Mouse (Mus musculus): ENCODE data around the gene Krtap1-4. TPM values are rescaled to one million over a fixed set of nuclear protein-coding genes. Genes with fewer than 3 reads are reported as not detected.

Gene Krtap1-4
- total and polyA plus RNA-seq, 3 experiments = not detected

- Histone ChIP-seq H3K36me3 (replicated peaks) (no peaks in the 10 kb centered on the region), H3K27me3 (ENCODE audit: insufficient read depth, low read length) (no peaks in the 10 kb centered on the region), H3K4me3 (ENCODE audit: low read depth, low read length) (no peak overlapping the region), H3K4me1 (ENCODE audit: insufficient read depth, low read depth, low read length) (no peaks in the 10 kb centered on the region), H3K9me3 (replicated peaks) (peaks cover 11% of the 10 kb centered on the region)
- TF ChIP-seq GATA1 (IDR thresholded peaks at IDR 0.05; ENCODE audit: borderline replicate concordance, low read length) (no peak), GATA2 (IDR thresholded peaks at IDR 0.05; ENCODE audit: borderline replicate concordance, low read depth, low read length) (no peak), TAL1 (conservative IDR thresholded peaks at IDR 0.05; ENCODE audit: low read depth, low read length) (no peak), CTCF (IDR thresholded peaks at IDR 0.05; ENCODE audit: low read depth, low read length) (no peak), POLR2AphosphoS5 (IDR thresholded peaks at IDR 0.05; ENCODE audit: insufficient replicate concordance, low read depth, low read length) (no peak)
- DNase-seq (ENCODE audit: low spot score) = no peak
- no peak for ATAC-seq (ENCODE audit: extremely low read depth, insufficient number of reproducible peaks, low FRiP score, poor library complexity, severe bottlenecking)
Observed at GRCm38 (mm10) chr11:99573164-99573563, 10.3 kb downstream of the Krtap1-4 start.

DNA sequence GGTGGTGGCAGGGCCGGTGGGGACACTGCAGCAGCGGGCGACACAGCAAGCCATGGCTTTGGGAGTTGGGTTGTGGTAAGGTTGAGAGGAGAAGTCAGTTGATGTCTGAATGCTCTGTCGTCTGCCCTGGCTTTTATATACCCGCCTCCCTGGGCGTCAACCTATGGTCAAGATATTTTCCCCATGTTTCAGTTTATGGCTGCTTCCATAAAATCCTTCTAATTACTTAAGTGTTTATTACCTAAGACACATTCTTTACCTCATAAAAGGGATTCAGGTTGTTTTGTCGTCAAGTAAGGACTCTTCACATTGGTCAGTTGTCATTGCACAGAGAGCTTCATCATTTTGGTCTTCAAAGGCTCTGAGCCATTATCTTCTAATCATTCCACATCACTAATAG lies 16.9 kb downstream of the Krtap1-4 start, which contains the start of gene Krtap3-1:
Gene Krtap3-1, minus strand, starts transcription at position 101 of the 400 bp plus-strand sequence.
- ATAC-seq (ENCODE audit: extremely low read depth, insufficient number of reproducible peaks, low FRiP score, poor library complexity, severe bottlenecking) (no peak), DNase-seq (ENCODE audit: low spot score) (no peak)
- TF ChIP-seq POLR2AphosphoS5 (IDR thresholded peaks at IDR 0.05; ENCODE audit: insufficient replicate concordance, low read depth, low read length) (no peak), GATA2 (IDR thresholded peaks at IDR 0.05; ENCODE audit: borderline replicate concordance, low read depth, low read length) (no peak), TAL1 (conservative IDR thresholded peaks at IDR 0.05; ENCODE audit: low read depth, low read length) (no peak), GATA1 (IDR thresholded peaks at IDR 0.05; ENCODE audit: borderline replicate concordance, low read length) (no peak), CTCF (IDR thresholded peaks at IDR 0.05; ENCODE audit: low read depth, low read length) (no peak)
- Histone ChIP-seq H3K27me3 (ENCODE audit: insufficient read depth, low read length) (no peaks in the 10 kb centered on the region), H3K4me1 (ENCODE audit: insufficient read depth, low read depth, low read length) (no peaks in the 10 kb centered on the region), H3K36me3 (replicated peaks) (no peaks in the 10 kb centered on the region), H3K9me3 (replicated peaks) (peaks cover 12% of the 10 kb centered on the region), H3K4me3 (ENCODE audit: low read depth, low read length) (no peak within 1 kb of the TSS)

- TF ChIP-seq CTCF (IDR thresholded peaks at IDR 0.05; ENCODE audit: low read depth, low read length) = no peak
- no peak for TF ChIP-seq TAL1 (conservative IDR thresholded peaks at IDR 0.05; ENCODE audit: low read depth, low read length)
- Histone ChIP-seq H3K9me3 (replicated peaks) (peaks cover 11% of the 10 kb centered on the region), H3K36me3 (replicated peaks) (no peaks in the 10 kb centered on the region), H3K4me1 (ENCODE audit: insufficient read depth, low read depth, low read length) (no peaks in the 10 kb centered on the region), H3K4me3 (ENCODE audit: low read depth, low read length) (no peak overlapping the region), H3K27me3 (ENCODE audit: insufficient read depth, low read length) (no peaks in the 10 kb centered on the region)
- DNase-seq (ENCODE audit: low spot score) (no peak), ATAC-seq (ENCODE audit: extremely low read depth, insufficient number of reproducible peaks, low FRiP score, poor library complexity, severe bottlenecking) (no peak)
Observed at GRCm38 (mm10) chr11:99562580-99562979, 20.9 kb downstream of the Krtap1-4 start.

DNA sequence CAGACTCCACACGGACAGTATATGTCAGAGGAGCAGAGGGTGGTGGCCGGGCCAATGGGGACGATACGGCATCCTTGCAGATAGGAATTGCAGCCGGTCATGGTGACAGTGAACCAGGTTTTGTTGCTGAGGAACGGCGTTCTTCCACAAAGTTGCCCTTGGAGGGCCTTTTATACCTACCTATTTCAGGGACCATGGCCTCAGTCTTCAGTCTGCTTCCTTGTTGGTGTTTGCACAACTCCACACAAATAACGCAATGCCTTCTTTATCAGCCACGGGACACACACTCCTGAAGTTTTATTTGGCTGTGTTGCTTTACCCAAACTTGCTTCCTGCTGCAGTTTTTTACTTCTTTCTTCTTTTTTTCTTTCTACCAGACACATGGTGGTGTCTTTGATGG lies 24.1 kb downstream of the Krtap1-4 start, which contains the start of gene Gm11939:
Gene Gm11939, minus strand, starts transcription at position 101 of the 400 bp plus-strand sequence.
- ATAC-seq (ENCODE audit: extremely low read depth, insufficient number of reproducible peaks, low FRiP score, poor library complexity, severe bottlenecking) (no peak), DNase-seq (ENCODE audit: low spot score) (no peak)
- Histone ChIP-seq H3K4me3 (ENCODE audit: low read depth, low read length) (no peak within 1 kb of the TSS), H3K27me3 (ENCODE audit: insufficient read depth, low read length) (no peaks in the 10 kb centered on the region), H3K36me3 (replicated peaks) (no peaks in the 10 kb centered on the region), H3K9me3 (replicated peaks) (peaks cover 6% of the 10 kb centered on the region), H3K4me1 (ENCODE audit: insufficient read depth, low read depth, low read length) (no peaks in the 10 kb centered on the region)
- TF ChIP-seq POLR2AphosphoS5 (IDR thresholded peaks at IDR 0.05; ENCODE audit: insufficient replicate concordance, low read depth, low read length) (no peak), CTCF (IDR thresholded peaks at IDR 0.05; ENCODE audit: low read depth, low read length) (no peak), GATA2 (IDR thresholded peaks at IDR 0.05; ENCODE audit: borderline replicate concordance, low read depth, low read length) (no peak), GATA1 (IDR thresholded peaks at IDR 0.05; ENCODE audit: borderline replicate concordance, low read length) (no peak), TAL1 (conservative IDR thresholded peaks at IDR 0.05; ENCODE audit: low read depth, low read length) (no peak)

DNA sequence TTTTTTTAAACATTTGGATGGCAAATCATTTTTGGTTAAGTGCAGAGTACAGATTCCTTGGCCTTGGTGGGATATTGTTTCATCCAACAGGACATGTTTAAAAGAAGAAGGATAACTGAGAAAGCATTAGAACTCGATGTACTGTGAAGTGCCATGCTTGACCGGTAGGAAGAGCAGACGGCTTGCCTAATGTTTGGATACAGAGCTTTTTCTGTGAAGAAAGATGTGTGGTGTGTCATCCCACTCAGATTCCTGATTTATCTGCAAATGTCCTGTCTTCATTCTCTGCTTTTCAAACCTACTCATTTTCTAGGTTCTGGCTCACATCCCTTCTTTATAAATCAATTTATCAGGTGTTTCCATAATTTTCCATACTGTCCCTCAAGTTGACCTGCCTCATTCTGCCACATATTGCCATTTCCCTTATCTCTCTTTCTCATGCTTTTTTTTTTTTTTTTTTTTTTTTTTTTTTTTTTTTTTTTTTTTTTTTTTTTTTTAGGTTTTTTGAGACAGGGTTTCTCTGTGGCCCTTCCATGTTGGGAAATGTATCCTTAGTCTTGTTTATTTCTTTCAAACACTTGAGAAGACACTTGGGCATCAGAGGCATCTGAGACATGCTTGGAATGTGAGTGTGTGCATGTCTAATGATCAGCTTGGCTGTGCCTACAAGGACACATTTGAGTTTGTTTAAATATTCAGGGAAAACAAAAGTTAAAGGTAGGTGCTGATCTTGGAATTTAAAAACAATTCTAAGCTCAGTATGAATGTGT lies 25.3 kb downstream of the Krtap1-4 start:
- Histone ChIP-seq H3K27me3 (ENCODE audit: insufficient read depth, low read length) (no peaks in the 10 kb centered on the region), H3K4me1 (ENCODE audit: insufficient read depth, low read depth, low read length) (no peaks in the 10 kb centered on the region), H3K36me3 (replicated peaks) (no peaks in the 10 kb centered on the region), H3K4me3 (ENCODE audit: low read depth, low read length) (no peak overlapping the region), H3K9me3 (replicated peaks) (peaks cover 6% of the 10 kb centered on the region)
- no peak for DNase-seq (ENCODE audit: low spot score)
- no peak for ATAC-seq (ENCODE audit: extremely low read depth, insufficient number of reproducible peaks, low FRiP score, poor library complexity, severe bottlenecking)
- no peak for TF ChIP-seq TAL1 (conservative IDR thresholded peaks at IDR 0.05; ENCODE audit: low read depth, low read length)
- no peak for TF ChIP-seq GATA2 (IDR thresholded peaks at IDR 0.05; ENCODE audit: borderline replicate concordance, low read depth, low read length)
- no peak for TF ChIP-seq GATA1 (IDR thresholded peaks at IDR 0.05; ENCODE audit: borderline replicate concordance, low read length)
- TF ChIP-seq POLR2AphosphoS5 (IDR thresholded peaks at IDR 0.05; ENCODE audit: insufficient replicate concordance, low read depth, low read length) = no peak
- TF ChIP-seq CTCF (IDR thresholded peaks at IDR 0.05; ENCODE audit: low read depth, low read length) = no peak

GRCm38 (mm10) chr11:99556753-99557152 lies 26.7 kb downstream of the Krtap1-4 start, which contains the start of gene Krtap3-2:
Gene Krtap3-2, minus strand, starts transcription at chr11:99556853.
- Histone ChIP-seq H3K9me3 (replicated peaks) (peaks cover 6% of the 10 kb centered on the region), H3K27me3 (ENCODE audit: insufficient read depth, low read length) (no peaks in the 10 kb centered on the region), H3K4me3 (ENCODE audit: low read depth, low read length) (no peak within 1 kb of the TSS), H3K36me3 (replicated peaks) (no peaks in the 10 kb centered on the region), H3K4me1 (ENCODE audit: insufficient read depth, low read depth, low read length) (no peaks in the 10 kb centered on the region)
- no peak for ATAC-seq (ENCODE audit: extremely low read depth, insufficient number of reproducible peaks, low FRiP score, poor library complexity, severe bottlenecking)
- no peak for TF ChIP-seq GATA1 (IDR thresholded peaks at IDR 0.05; ENCODE audit: borderline replicate concordance, low read length)
- no peak for TF ChIP-seq GATA2 (IDR thresholded peaks at IDR 0.05; ENCODE audit: borderline replicate concordance, low read depth, low read length)
- no peak for TF ChIP-seq TAL1 (conservative IDR thresholded peaks at IDR 0.05; ENCODE audit: low read depth, low read length)
- TF ChIP-seq POLR2AphosphoS5 (IDR thresholded peaks at IDR 0.05; ENCODE audit: insufficient replicate concordance, low read depth, low read length) = no peak
- TF ChIP-seq CTCF (IDR thresholded peaks at IDR 0.05; ENCODE audit: low read depth, low read length) = no peak
- DNase-seq (ENCODE audit: low spot score) = no peak
